Mouse (Mus musculus) layer of hippocampus, postnatal 10 days (tissue): ENCODE data around the gene Nudt7. TPM values are rescaled to one million over a fixed set of nuclear protein-coding genes. Genes with fewer than 3 reads are reported as not detected.

Source experiments
- DNase-seq, 2 experiments: peaks; one replicate each; pipeline ENCODE4 v3.0.0; 2021; ENCODE audit warnings: low spot score in 2 of 2
- total RNA-seq, 2 experiments: library from RNA; stranded (reverse); gene quantifications; 2 replicates each; pipeline ENCODE4 v1.2.3; 2021

Gene Nudt7
- total RNA-seq, 2 experiments from 2014 or later = 3.9 to 4.0 TPM

- DNase-seq = no peak
These were observed 8.8 kb downstream of the Nudt7 start for GRCm38 (mm10) chr8:114142199-114142598.

GRCm38 (mm10) chr8:114143645-114144290, 10.4 kb downstream of the Nudt7 start:
- no peak for DNase-seq

- no peak for DNase-seq
These were observed 20.1 kb downstream of the Nudt7 start for GRCm38 (mm10) chr8:114153311-114154045.

- DNase-seq = no peak
These were observed 25.2 kb downstream of the Nudt7 start for GRCm38 (mm10) chr8:114158586-114158985.

- no peak for DNase-seq
These were observed 26.3 kb downstream of the Nudt7 start for GRCm38 (mm10) chr8:114159666-114160065.

GRCm38 (mm10) chr8:114163871-114164270, 30.5 kb downstream of the Nudt7 start:
- no peak for DNase-seq

GRCm38 (mm10) chr8:114164444-114165096, 31.2 kb downstream of the Nudt7 start:
- no peak for DNase-seq

GRCm38 (mm10) chr8:114165741-114166140, 32.4 kb downstream of the Nudt7 start:
- no peak for DNase-seq

GRCm38 (mm10) chr8:114176721-114177120, 43.4 kb downstream of the Nudt7 start:
- no peak for DNase-seq

- no peak for DNase-seq
These were observed 60.0 kb downstream of the Nudt7 start for GRCm38 (mm10) chr8:114193334-114193733.

GRCm38 (mm10) chr8:114198990-114199389, 65.6 kb downstream of the Nudt7 start:
- DNase-seq = no peak

Other genes starting within 250 kb of the Nudt7 start
- gene Vat1l, start 72.1 kb downstream of the Nudt7 start, total RNA-seq = 10 to 100 TPM; 42.2 to 54.2 TPM